Mouse (Mus musculus) adrenal gland, adult 2 months (tissue): ENCODE measurements at regions not wholly inside any gene's neighbourhood (a gene's known extent, or its start where the extent isn't known, plus 50 kb on each side); places are given as distances from the start of the nearest gene placed in this dataset.
A peak's percentile ranks its signal among the peaks of the same experiment; 100 is the strongest.
"Not testable (repeated sequence)": the region's sequence is repeated elsewhere in the genome, so short reads cannot be mapped to it uniquely, and the experiment has no call there.

ENCODE experiments used
- DNase-seq: peaks from one replicate; pipeline ENCODE4 v3.0.0; 2021

DNA sequence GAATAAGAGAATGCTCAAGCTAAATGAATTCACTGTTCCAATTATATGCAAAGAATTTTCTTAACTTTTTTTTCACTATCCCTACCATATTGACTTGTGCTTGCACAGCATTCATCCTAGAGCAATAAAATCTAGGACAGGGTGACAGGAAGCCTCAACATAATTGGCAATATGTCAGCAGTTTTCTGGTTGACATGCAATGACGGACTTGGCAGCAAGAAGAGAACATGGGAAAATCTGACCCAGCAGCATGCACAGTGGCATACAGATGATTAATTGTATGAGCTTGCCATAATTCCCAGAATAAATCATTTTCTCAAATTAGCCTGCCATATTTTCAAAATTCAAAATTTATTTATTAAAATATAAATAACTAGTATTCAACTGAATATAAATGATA, 152.7 kb downstream of the Amy2a5 start:
- no peak for DNase-seq

DNA sequence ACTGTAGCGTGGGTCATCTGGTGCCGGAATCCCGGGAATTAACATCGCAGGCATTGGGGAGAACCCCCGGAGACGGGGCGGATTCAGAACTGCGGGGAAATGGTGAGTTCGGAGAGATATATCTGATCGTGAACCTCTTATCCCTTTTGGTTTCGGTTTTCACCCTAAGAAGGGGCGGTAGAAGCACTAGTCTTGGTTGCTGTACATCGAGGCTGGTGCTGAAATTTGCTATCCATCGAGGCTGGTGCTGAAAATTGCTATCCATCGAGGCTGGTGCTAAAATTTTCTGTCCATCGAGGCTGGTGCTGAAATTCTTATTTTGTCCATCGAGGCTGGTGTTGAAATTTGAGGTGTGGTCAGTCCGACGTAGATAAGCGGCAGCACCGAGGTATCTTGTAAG, 167.8 kb downstream of the Amy2a5 start:
- not testable (repeated sequence) for DNase-seq

DNA sequence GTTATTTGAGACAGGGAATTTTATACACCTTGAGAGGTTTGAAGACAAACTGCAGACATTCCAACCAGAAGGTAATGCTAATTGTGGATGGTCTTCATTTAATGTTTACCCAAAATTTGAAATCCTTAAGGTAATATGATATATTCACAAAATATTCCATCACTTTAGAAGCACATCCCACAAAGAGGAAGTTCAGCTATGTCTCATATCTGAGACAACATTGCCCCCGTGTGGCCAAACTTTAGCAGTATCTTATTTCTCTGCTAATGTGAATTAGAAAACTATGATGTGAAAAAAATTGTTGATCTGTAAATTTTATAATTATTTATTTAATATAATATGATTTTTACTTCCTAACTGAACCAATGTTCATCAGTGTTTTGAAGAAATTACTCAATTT, 177.9 kb downstream of the Amy2a5 start:
- DNase-seq: peak; percentile 10
